Mouse (Mus musculus): ENCODE data around the gene Tdgf1. TPM values are rescaled to one million over a fixed set of nuclear protein-coding genes. Genes with fewer than 3 reads are reported as not detected.

The Tdgf1 gene
- polyA plus RNA-seq, 1 experiment from 2014 or later = not detected

Small RNA genes lying within 50 kb of the gene (microRNA-seq; reads per million reads assigned to microRNA genes)
- not detected for gene Gm24269

Other genes with a start within 250 kb of the Tdgf1 start
- gene Myl3, start 204.3 kb downstream of the Tdgf1 start, polyA plus RNA-seq (2015; fragmentation: Nextera tagmentation; extraction: Ambion mirVana) = 2.6 and 2.7 TPM in 2 replicates
- 23.9 and 24.3 TPM in 2 replicates for gene Pth1r, start 199.0 kb downstream of the Tdgf1 start, polyA plus RNA-seq (2015; fragmentation: Nextera tagmentation; extraction: Ambion mirVana)
- gene Prss42, start 148.0 kb downstream of the Tdgf1 start, polyA plus RNA-seq (2015; fragmentation: Nextera tagmentation; extraction: Ambion mirVana) = not detected in 2 replicates
- gene Prss44, start 132.2 kb downstream of the Tdgf1 start, polyA plus RNA-seq (2015; fragmentation: Nextera tagmentation; extraction: Ambion mirVana) = not detected in 2 replicates
- not detected in 2 replicates for gene Prss43, start 119.5 kb downstream of the Tdgf1 start, polyA plus RNA-seq (2015; fragmentation: Nextera tagmentation; extraction: Ambion mirVana)
- gene Prss45, start 111.6 kb downstream of the Tdgf1 start, polyA plus RNA-seq (2015; fragmentation: Nextera tagmentation; extraction: Ambion mirVana) = not detected in 2 replicates
- not detected in 2 replicates for gene Prss46, start 101.7 kb downstream of the Tdgf1 start, polyA plus RNA-seq (2015; fragmentation: Nextera tagmentation; extraction: Ambion mirVana)
- 0.98 and 1.5 TPM in 2 replicates for gene Prss50, start 88.2 kb downstream of the Tdgf1 start, polyA plus RNA-seq (2015; fragmentation: Nextera tagmentation; extraction: Ambion mirVana)
- gene Als2cl, start 66.3 kb downstream of the Tdgf1 start, polyA plus RNA-seq (2015; fragmentation: Nextera tagmentation; extraction: Ambion mirVana) = 6.0 and 7.2 TPM in 2 replicates
- 1.8 TPM in 2 replicates for gene Tmie, start 66.0 kb downstream of the Tdgf1 start, polyA plus RNA-seq (2015; fragmentation: Nextera tagmentation; extraction: Ambion mirVana)
- not detected in 2 replicates for gene Fam240a, start 29.3 kb downstream of the Tdgf1 start, polyA plus RNA-seq (2015; fragmentation: Nextera tagmentation; extraction: Ambion mirVana)
- gene Lrrc2, start 5.4 kb upstream of the Tdgf1 start, polyA plus RNA-seq (2015; fragmentation: Nextera tagmentation; extraction: Ambion mirVana) = 0.18 TPM in 1 of 2 replicates, not detected in the other
- 0.45 and 1.1 TPM in 2 replicates for gene Rtp3, start 44.4 kb upstream of the Tdgf1 start, polyA plus RNA-seq (2015; fragmentation: Nextera tagmentation; extraction: Ambion mirVana)
- gene Ltf, start 73.1 kb upstream of the Tdgf1 start, polyA plus RNA-seq (2015; fragmentation: Nextera tagmentation; extraction: Ambion mirVana) = 22.6 and 32.0 TPM in 2 replicates
- gene Ccrl2, start 111.4 kb upstream of the Tdgf1 start, polyA plus RNA-seq (2015; fragmentation: Nextera tagmentation; extraction: Ambion mirVana) = 2.5 TPM in 2 replicates
- 37.3 and 38.7 TPM in 2 replicates for gene Lrrfip2, start 171.4 kb upstream of the Tdgf1 start, polyA plus RNA-seq (2015; fragmentation: Nextera tagmentation; extraction: Ambion mirVana)